Mouse (Mus musculus) kidney, embryonic 14.5 days (tissue): Measurements from ENCODE around the gene Wdr46. TPM values are rescaled to one million over a fixed set of nuclear protein-coding genes. Genes with fewer than 3 reads are reported as not detected.

Experiments used
- ATAC-seq: fragments of 200-750 bp; cut with Nextera tagmentation; 2 replicates; pipeline ENCODE4 v1.8.0; 2017; ENCODE audit warnings: moderate number of reproducible peaks, mild to moderate bottlenecking, moderate TSS enrichment, moderate library complexity; ENCODE audit not compliant: low FRiP score, low TSS enrichment
- H3K27ac ChIP-seq: fragments of 300-500 bp; sonication (generic); 2 replicates; pipeline ENCODE4 v1.5.1; 2014; ENCODE audit warnings: low read depth, mild to moderate bottlenecking, low read length, moderate library complexity, mixed read lengths
- H3K27me3 ChIP-seq: fragments of 300-500 bp; sonication (generic); 2 replicates; pipeline ENCODE4 v1.6.1; 2014; ENCODE audit warnings: mild to moderate bottlenecking, low read length; ENCODE audit not compliant: control insufficient read depth, insufficient read depth
- H3K36me3 ChIP-seq: fragments of 300-500 bp; sonication (generic); 2 replicates; pipeline ENCODE4 v1.6.1; 2014; ENCODE audit warnings: low read length, mixed read lengths; ENCODE audit not compliant: control insufficient read depth, insufficient read depth
- H3K4me1 ChIP-seq: fragments of 300-500 bp; sonication (generic); 2 replicates; pipeline ENCODE4 v1.6.1; 2014; ENCODE audit warnings: low read length, mixed read lengths; ENCODE audit not compliant: control insufficient read depth, insufficient read depth
- H3K4me2 ChIP-seq: fragments of 300-500 bp; sonication (generic); replicated peaks from 2 replicates; pipeline ENCODE4 v1.6.1; 2014; ENCODE audit warnings: low read depth, mild to moderate bottlenecking, low read length
- H3K4me3 ChIP-seq: fragments of 300-500 bp; sonication (generic); 2 replicates; pipeline ENCODE4 v1.5.1; 2014; ENCODE audit warnings: mild to moderate bottlenecking, low read length
- H3K9ac ChIP-seq: fragments of 300-500 bp; sonication (generic); 2 replicates; pipeline ENCODE4 v1.6.1; 2014; ENCODE audit warnings: low read depth, mild to moderate bottlenecking, low read length, moderate library complexity
- H3K9me3 ChIP-seq: fragments of 300-500 bp; sonication (generic); 2 replicates; pipeline ENCODE4 v1.6.1; 2016; ENCODE audit warnings: low read length; ENCODE audit not compliant: control insufficient read depth
- WGBS: fragments of 180-500 bp; shearing (Covaris S2); extraction: QIAGEN DNeasy Blood & Tissue Kit; methylation state at CpG from one replicate; pipeline ENCODE4 v1.1.7; 2014; 5-methylcytosine and 5-hydroxymethylcytosine counted together
- polyA plus RNA-seq: library from polyadenylated mRNA; unstranded; fragments of >200 nt; fragmentation: Nextera tagmentation; extraction: Ambion mirVana; gene quantifications from 2 replicates; pipeline ENCODE4 v1.2.1, GENCODE M21; 2014

Wdr46 gene
- polyA plus RNA-seq, 1 experiment from 2014 or later: 37.8 TPM

DNA sequence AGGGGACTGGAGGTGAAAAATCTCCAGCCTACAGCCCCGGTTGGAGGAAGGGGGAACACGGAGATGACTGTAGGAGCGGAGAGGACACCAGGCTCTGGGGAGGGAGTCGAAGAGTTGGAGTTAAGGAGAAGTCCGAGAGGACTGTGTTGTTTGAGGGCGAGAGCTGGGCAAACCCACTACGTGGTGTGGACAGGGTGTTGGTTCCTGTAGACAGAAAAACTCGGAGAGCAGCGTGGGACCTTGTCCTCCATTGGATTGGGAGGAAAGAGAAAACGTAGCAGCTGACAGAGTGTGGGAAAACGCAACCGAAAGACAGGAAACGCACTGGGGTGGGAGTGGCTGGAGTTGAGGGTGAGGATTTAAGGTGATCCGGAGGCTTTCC lies 30.6 kb upstream of the Wdr46 start:
- Histone ChIP-seq H3K4me3 (peak overlapping the region; percentile 80), H3K36me3 (peaks cover 38% of the 10 kb centered on the region), H3K4me1 (peaks cover 17% of the 10 kb centered on the region), H3K27ac (peak overlapping the region; percentile 82), H3K9ac (peak overlapping the region; percentile 79), H3K4me2 (peak overlapping the region; percentile 76), H3K9me3 (no peaks in the 10 kb centered on the region), H3K27me3 (no peaks in the 10 kb centered on the region)
- 0% methylated on average over 14 of the region's 14 CpGs for WGBS
- ATAC-seq: peak; percentile 3; the same call in 1 of the 2 replicates

DNA sequence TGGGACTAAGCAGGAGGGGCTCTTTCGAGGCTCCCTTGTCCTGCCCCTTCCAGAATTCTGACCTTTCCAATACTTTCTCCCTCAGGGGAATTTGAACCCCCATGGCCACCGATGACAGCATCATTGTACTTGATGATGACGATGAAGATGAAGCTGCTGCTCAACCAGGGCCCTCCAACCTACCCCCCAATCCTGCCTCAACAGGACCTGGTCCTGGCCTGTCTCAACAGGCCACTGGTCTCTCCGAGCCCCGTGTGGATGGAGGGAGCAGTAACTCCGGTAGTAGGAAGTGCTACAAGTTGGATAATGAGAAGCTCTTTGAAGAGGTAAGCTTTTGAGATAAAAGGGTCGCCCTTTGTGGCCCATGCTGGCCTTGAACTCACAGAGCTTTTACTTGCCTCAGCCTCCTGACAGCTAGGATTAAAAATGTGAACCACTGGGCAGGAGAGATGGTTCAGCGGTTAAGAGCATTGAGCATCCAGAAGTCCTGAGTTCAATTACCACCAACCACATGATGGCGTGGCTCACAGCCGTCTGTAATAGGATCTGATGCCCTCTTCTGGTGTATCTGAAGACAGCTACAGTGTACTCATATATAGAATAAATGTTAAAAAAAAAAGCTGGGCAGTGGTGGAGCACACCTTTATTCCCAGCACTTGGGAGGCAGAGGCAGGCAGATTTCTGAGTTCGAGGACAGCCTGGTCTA lies 30.0 kb upstream of the Wdr46 start:
- Histone ChIP-seq H3K36me3 (peaks cover 42% of the 10 kb centered on the region), H3K27ac (peak overlapping the region; percentile 82; the same call in 1 of the 2 replicates), H3K9me3 (no peaks in the 10 kb centered on the region), H3K9ac (peak overlapping the region; percentile 79), H3K4me2 (peak overlapping the region; percentile 76), H3K4me1 (peaks cover 20% of the 10 kb centered on the region), H3K27me3 (no peaks in the 10 kb centered on the region), H3K4me3 (peak overlapping the region; percentile 80)
- WGBS: 48% methylated on average over 11 of the region's 11 CpGs
- no peak for ATAC-seq

DNA sequence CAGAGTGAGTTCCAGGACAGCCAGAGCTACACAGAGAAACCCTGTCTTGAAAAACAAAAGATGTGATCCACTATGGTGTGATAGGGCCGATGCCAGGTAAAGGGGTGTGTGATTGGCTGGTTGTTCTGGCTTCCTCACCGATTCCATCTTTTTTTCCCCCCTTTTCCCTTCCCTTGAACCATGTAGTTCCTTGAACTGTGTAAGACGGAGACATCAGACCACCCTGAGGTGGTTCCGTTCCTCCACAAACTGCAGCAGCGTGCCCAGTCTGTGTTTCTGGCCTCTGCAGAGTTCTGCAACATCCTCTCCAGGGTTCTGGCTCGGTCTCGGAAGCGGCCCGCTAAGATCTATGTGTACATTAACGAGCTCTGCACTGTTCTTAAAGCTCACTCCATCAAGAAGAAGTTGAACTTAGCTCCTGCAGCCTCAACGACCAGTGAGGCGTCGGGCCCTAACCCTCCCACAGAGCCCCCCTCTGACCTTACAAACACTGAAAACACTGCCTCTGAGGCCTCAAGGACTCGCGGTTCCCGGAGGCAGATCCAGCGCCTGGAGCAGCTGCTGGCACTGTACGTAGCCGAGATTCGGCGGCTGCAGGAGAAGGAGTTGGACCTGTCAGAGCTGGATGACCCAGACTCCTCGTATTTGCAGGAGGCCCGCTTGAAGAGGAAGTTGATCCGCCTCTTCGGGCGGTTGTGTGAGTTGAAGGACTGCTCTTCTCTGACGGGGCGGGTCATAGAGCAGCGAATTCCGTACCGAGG lies 29.2 kb upstream of the Wdr46 start:
- H3K9me3 ChIP-seq: no peaks in the 10 kb centered on the region
- H3K4me3 ChIP-seq: no peak overlapping the region
- ATAC-seq: no peak
- 54% methylated on average over 31 of the region's 31 CpGs for whole genome bisulfite sequencing
- H3K36me3 ChIP-seq: peaks cover 42% of the 10 kb centered on the region
- peak overlapping the region; percentile 23 for H3K9ac ChIP-seq
- H3K27me3 ChIP-seq: no peaks in the 10 kb centered on the region
- H3K4me1 ChIP-seq: peaks cover 20% of the 10 kb centered on the region
- peak overlapping the region; percentile 24 for H3K4me2 ChIP-seq
- peak overlapping the region; percentile 30; the same call in 1 of the 2 replicates for H3K27ac ChIP-seq

DNA sequence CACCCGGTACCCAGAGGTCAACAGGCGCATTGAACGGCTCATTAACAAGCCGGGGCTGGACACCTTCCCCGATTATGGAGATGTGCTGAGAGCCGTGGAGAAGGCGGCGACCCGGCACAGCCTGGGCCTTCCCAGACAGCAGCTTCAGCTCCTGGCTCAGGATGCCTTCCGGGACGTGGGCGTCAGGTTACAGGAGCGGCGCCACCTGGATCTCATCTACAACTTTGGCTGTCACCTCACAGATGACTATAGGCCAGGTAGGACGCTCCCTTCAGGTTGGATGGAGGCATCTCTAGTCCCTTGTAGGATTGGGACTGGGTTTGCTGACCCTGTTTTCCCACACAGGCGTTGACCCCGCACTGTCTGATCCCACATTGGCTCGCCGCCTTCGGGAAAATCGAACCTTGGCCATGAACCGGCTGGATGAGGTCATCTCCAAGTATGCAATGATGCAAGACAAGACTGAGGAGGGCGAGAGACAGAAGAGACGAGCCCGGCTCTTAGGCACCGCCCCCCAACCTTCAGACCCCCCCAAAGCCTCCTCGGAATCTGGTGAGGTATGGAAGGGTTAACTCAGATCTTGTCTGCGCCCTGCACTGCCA lies 28.5 kb upstream of the Wdr46 start:
- WGBS: 47% methylated on average over 28 of the region's 28 CpGs
- peak overlapping the region; percentile 30; the same call in 1 of the 2 replicates for H3K27ac ChIP-seq
- peaks cover 42% of the 10 kb centered on the region for H3K36me3 ChIP-seq
- peak overlapping the region; percentile 23; the same call in 1 of the 2 replicates for H3K9ac ChIP-seq
- no peaks in the 10 kb centered on the region for H3K9me3 ChIP-seq
- no peak for ATAC-seq
- peaks cover 23% of the 10 kb centered on the region for H3K4me1 ChIP-seq
- peak overlapping the region; percentile 24 for H3K4me2 ChIP-seq
- no peaks in the 10 kb centered on the region for H3K27me3 ChIP-seq
- H3K4me3 ChIP-seq: peak overlapping the region; percentile 13; the same call in 1 of the 2 replicates

DNA sequence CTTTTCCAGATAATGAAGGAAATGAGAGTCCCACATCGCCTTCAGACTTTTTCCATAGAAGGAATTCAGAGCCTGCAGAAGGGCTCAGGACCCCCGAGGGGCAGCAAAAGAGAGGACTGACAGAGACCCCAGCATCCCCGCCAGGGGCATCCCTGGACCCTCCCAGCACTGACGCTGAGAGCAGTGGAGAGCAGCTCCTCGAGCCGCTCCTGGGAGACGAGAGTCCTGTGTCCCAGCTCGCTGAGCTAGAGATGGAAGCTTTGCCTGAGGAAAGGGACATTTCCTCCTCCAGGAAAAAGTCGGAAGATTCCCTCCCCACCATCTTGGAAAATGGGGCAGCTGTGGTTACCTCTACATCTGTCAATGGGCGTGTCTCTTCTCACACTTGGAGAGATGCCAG lies 27.2 kb upstream of the Wdr46 start:
- H3K36me3 ChIP-seq: peaks cover 42% of the 10 kb centered on the region

DNA sequence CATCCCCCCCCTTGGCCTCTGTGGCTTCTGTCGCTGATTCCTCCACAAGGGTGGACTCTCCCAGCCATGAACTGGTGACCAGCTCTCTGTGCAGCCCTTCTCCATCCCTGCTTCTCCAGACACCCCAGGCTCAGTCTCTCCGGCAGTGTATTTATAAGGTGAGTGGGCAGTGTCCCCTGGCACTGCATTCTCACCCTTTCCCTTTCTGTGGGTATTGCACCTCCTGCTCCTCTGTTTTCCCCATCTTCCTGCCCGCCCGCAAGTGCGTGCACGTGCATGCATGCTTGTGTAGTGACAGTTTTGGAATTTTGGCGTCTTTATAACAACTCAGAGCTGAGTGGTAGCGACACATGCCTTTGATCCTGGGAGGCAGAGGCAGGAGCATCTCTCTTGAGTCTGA lies 26.6 kb upstream of the Wdr46 start:
- Histone ChIP-seq H3K36me3 (peaks cover 42% of the 10 kb centered on the region), H3K4me1 (peaks cover 24% of the 10 kb centered on the region), H3K4me2 (no peak overlapping the region), H3K27ac (no peak overlapping the region), H3K9me3 (no peaks in the 10 kb centered on the region), H3K9ac (no peak overlapping the region), H3K4me3 (no peak overlapping the region), H3K27me3 (no peaks in the 10 kb centered on the region)
- 95% methylated on average over 8 of the region's 8 CpGs for WGBS
- ATAC-seq: no peak

More for the DNA sequence above, 27.2 kb upstream of the Wdr46 start:
- H3K27ac ChIP-seq: no peak overlapping the region
- no peak overlapping the region for H3K4me3 ChIP-seq
- no peak for ATAC-seq
- H3K27me3 ChIP-seq: no peaks in the 10 kb centered on the region
- peaks cover 23% of the 10 kb centered on the region for H3K4me1 ChIP-seq
- H3K9me3 ChIP-seq: no peaks in the 10 kb centered on the region
- no peak overlapping the region for H3K4me2 ChIP-seq
- WGBS: 91% methylated on average over 10 of the region's 10 CpGs
- H3K9ac ChIP-seq: no peak overlapping the region

DNA sequence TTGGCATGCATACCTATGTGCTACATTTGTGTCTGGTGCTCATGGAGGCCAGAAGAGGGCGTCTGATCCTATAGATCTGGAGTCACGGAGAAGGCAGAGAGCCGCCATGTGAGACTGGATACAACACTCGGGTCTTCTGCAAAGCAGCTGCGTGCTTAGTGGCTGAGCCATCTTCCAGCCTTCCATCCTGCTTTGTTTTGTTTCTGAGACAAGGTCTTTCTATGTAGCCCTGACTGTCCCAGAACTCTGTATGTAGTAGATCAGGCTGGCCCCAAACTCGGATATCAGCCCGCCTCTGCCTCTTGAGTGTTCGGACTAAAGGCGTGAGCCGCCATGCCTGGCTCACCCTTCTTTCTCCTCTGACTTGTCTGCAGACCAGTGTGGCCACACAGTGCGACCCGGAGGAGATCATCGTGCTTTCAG lies 25.5 kb upstream of the Wdr46 start:
- H3K9me3 ChIP-seq: no peaks in the 10 kb centered on the region
- ATAC-seq: no peak
- H3K27me3 ChIP-seq: no peaks in the 10 kb centered on the region
- H3K4me1 ChIP-seq: peaks cover 29% of the 10 kb centered on the region
- peak overlapping the region; percentile 61; the same call in 1 of the 2 replicates for H3K4me3 ChIP-seq
- no peak overlapping the region for H3K27ac ChIP-seq
- H3K9ac ChIP-seq: peak overlapping the region; percentile 65; the same call in 1 of the 2 replicates
- WGBS: 79% methylated on average over 13 of the region's 13 CpGs
- H3K36me3 ChIP-seq: peaks cover 42% of the 10 kb centered on the region
- peak overlapping the region; percentile 57 for H3K4me2 ChIP-seq

DNA sequence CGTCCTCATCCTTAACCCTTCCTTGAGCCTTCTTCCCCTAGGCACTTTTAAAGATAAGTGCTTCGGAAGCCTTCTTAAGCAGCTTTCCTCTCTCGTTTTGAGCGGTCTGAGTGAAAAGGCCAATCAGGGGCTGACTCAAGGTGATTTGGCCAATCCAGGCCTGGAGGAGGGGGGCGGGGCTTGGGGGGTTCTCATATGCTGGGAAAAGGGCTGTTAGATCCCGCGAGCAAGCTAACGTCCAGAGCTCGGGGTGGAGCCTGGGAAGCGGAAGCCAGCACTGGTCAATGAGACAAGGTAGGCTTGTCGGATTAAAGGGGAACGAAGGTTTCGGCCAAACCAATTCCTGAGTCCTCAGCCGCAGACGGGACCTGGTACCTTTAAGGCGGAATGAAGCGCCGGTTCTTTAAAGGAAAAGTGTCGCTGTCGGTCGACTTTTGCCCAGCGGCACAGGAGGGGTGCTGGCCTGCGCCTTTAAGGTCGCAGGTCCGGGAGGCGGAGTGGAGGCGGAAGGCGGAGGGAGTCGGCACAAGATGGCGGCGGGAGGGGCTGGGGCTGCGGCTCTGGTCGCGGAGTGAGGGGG lies 24.7 kb upstream of the Wdr46 start, which contains the start of the genes Tapbp and Zbtb22:
Tapbp (plus strand) TSS at position 229 of the 580 bp plus-strand sequence.
Zbtb22 (plus strand) TSS at position 234 of the 580 bp plus-strand sequence.
- H3K9ac ChIP-seq: peak within 1 kb of the TSS; percentile 65
- peak; percentile 90 for ATAC-seq
- H3K36me3 ChIP-seq: peaks cover 40% of the 10 kb centered on the region
- under 1% methylated on average over 33 of the region's 34 CpGs for WGBS
- no peaks in the 10 kb centered on the region for H3K27me3 ChIP-seq
- H3K27ac ChIP-seq: peak within 1 kb of the TSS; percentile 86
- H3K4me1 ChIP-seq: peaks cover 24% of the 10 kb centered on the region; the same call in 1 of the 2 replicates
- H3K4me2 ChIP-seq: peak within 1 kb of the TSS; percentile 57
- no peaks in the 10 kb centered on the region for H3K9me3 ChIP-seq
- peak within 1 kb of the TSS; percentile 61 for H3K4me3 ChIP-seq
